Mouse (Mus musculus) E14TG2a.4 (cell line): ENCODE measurements around the gene Fxyd5.

Experiments
- CTCF ChIP-seq: conservative IDR thresholded peaks from 2 replicates; pipeline ENCODE4 v1.5.1; 2014; ENCODE audit warnings: low read length
- NANOG ChIP-seq: IDR thresholded peaks from 2 replicates; pipeline ENCODE4 v1.6.1; 2014; ENCODE audit warnings: borderline replicate concordance, low read length, mixed read lengths
- POU5F1 ChIP-seq: IDR thresholded peaks from 2 replicates; pipeline ENCODE4 v1.6.1; 2014; ENCODE audit warnings: low read length, borderline replicate concordance

- TF ChIP-seq CTCF (peak; percentile 45), NANOG (no peak), POU5F1 (no peak)
Observed at GRCm38 (mm10) chr7:31077885-31078445, 35.7 kb upstream of the Fxyd5 start.
